Mouse (Mus musculus) heart, embryonic 12.5 days (tissue): ENCODE measurements at regions not wholly inside any gene's neighbourhood (a gene's known extent, or its start where the extent isn't known, plus 50 kb on each side); places are given as distances from the start of the nearest gene placed in this dataset.

Experiments used
- ATAC-seq: fragments of 200-750 bp; cut with Nextera tagmentation; 2 replicates; pipeline ENCODE4 v1.8.0; 2017; ENCODE audit warnings: moderate TSS enrichment, moderate library complexity; ENCODE audit not compliant: insufficient number of reproducible peaks, low FRiP score
- H3K27ac ChIP-seq: fragments of 300-500 bp; sonication (generic); 2 replicates; pipeline ENCODE4 v1.5.1; 2016; ENCODE audit warnings: mild to moderate bottlenecking, moderate library complexity; ENCODE audit not compliant: poor library complexity, severe bottlenecking
- H3K27me3 ChIP-seq: fragments of 300-500 bp; sonication (generic); replicated peaks from 2 replicates; pipeline ENCODE4 v1.6.1; 2016; ENCODE audit warnings: mild to moderate bottlenecking, moderate library complexity
- H3K36me3 ChIP-seq: fragments of 300-500 bp; sonication (generic); 2 replicates; pipeline ENCODE4 v1.6.1; 2016; ENCODE audit warnings: mild to moderate bottlenecking, moderate library complexity
- H3K4me1 ChIP-seq: fragments of 300-500 bp; sonication (generic); replicated peaks from 2 replicates; pipeline ENCODE4 v1.6.1; 2016; ENCODE audit warnings: mild to moderate bottlenecking
- H3K4me2 ChIP-seq: fragments of 300-500 bp; sonication (generic); 2 replicates; pipeline ENCODE4 v1.6.1; 2016; ENCODE audit warnings: mild to moderate bottlenecking, moderate library complexity
- H3K4me3 ChIP-seq: fragments of 300-500 bp; sonication (generic); 2 replicates; pipeline ENCODE4 v1.5.1; 2016; ENCODE audit warnings: mild to moderate bottlenecking
- H3K9ac ChIP-seq: fragments of 300-500 bp; sonication (generic); 2 replicates; pipeline ENCODE4 v1.6.1; 2016; ENCODE audit warnings: mild to moderate bottlenecking, moderate library complexity
- H3K9me3 ChIP-seq: fragments of 300-500 bp; sonication (generic); replicated peaks from 2 replicates; pipeline ENCODE4 v1.6.1; 2016; ENCODE audit warnings: mild to moderate bottlenecking, moderate library complexity
- WGBS: fragments of 180-500 bp; shearing (Covaris S2); methylation state at CpG from one replicate; pipeline ENCODE4 v1.1.7; 2016; 5-methylcytosine and 5-hydroxymethylcytosine counted together

DNA sequence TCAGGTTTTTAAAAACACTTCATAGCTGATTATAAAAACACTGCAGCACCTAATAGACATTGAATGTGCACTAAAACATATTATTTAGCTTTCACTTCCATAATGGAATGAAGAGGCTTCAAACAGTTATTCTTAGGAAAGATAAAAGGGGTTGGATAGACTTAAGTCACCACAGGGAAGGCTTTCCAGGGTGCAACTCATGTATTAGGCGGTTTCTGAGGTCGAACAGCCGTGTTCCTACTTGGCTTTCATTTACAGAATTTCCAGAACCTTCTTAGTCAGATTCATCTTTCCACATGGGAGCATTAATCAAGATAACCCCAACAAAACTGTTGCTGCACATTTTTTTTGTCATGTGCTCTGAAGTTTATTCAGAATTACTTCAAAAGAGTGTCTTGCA is 279.8 kb upstream of the Tle1 start:
- Histone ChIP-seq H3K36me3 (no peaks in the 10 kb centered on the region), H3K4me1 (no peaks in the 10 kb centered on the region), H3K27ac (no peak overlapping the region), H3K9ac (no peak overlapping the region), H3K27me3 (no peaks in the 10 kb centered on the region), H3K4me3 (no peak overlapping the region), H3K9me3 (no peaks in the 10 kb centered on the region), H3K4me2 (no peak overlapping the region)
- WGBS: 65% methylated on average over 3 of the region's 3 CpGs
- ATAC-seq: no peak

DNA sequence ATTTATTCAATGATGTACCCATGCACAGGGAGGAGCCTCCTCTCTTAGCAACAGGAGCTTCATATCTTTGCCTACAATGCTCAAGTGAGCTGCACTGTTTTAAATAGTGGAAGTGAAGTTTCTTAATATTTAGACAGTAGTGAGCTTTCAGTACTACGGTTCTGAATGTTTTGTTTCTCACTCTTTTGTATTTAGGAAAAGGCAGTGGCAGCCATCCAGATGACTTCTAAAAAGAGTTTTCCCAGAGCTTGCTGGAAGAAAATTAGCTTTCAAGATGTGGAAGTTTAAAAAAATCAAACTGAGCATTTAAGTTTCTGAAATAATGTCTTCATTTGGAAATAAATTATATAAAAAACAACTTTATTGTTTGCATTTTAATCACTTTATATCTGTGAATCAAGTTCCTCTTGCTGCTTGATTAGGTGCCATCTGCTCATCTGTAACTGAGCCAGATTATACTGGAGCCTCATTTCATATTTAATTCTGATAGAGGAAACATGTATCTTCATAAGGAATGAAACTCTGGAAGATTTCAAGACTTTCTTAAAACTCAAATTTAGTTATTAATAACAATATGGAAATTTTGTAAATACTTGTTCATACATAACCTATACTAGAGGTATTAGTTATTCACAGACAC is 268.6 kb upstream of the Tle1 start:
- WGBS: 82% methylated on average over 1 of the region's 1 CpGs
- Histone ChIP-seq H3K4me2 (no peak overlapping the region), H3K27ac (no peak overlapping the region), H3K4me3 (no peak overlapping the region), H3K27me3 (no peaks in the 10 kb centered on the region), H3K9me3 (no peaks in the 10 kb centered on the region), H3K36me3 (no peaks in the 10 kb centered on the region), H3K4me1 (no peaks in the 10 kb centered on the region), H3K9ac (no peak overlapping the region)
- no peak for ATAC-seq

DNA sequence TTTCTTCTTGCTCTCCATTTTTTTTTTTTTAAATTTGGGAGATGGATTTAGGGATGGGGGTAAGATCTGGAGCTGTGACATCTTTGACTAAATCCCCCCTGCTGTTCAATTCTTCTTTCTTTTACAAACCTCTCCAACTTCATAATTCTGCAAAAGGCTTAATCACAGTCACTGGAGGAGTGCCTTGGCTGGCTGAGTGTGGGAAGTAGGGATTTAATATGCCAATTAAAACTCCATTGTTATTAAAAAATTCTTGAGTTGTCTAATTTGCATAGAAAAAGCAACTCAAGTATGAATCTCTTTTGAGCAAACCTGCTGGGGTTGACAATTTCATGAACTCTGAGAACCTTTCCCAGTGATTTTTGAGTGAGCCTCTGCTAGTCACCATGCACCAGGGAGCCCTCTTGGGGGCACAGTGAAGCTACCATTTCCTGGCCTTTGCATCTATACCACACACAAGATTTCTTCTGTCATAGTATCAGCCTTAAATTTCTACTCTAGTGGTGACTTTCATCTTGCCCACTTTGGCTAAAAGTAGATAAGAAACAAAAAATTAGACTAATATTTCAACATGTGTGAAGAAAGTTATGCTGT is 243.6 kb upstream of the Tle1 start:
- Histone ChIP-seq H3K4me1 (no peaks in the 10 kb centered on the region), H3K27me3 (no peaks in the 10 kb centered on the region), H3K9me3 (no peaks in the 10 kb centered on the region), H3K36me3 (no peaks in the 10 kb centered on the region), H3K27ac (no peak overlapping the region), H3K9ac (no peak overlapping the region), H3K4me3 (no peak overlapping the region), H3K4me2 (no peak overlapping the region)
- no peak for ATAC-seq

DNA sequence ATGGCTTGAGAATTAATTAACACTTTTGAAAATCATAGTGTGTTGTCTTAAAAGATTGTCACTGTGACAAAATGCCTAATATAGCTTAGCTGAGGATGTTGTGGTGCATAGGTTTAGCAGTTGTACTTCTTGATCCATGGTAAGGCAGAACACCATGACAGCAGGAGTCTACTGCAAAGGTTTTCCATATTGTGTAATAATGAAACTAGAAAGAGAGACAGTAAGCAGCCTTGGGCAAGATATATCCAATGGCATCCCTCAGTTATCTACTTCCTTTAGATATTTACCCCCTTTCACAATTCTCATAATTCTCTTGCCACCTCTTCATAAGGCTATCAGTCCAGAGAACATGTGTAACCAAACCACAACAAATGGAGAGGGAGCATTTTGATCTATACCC is 236.6 kb upstream of the Tle1 start:
- Histone ChIP-seq H3K9ac (no peak overlapping the region), H3K9me3 (no peaks in the 10 kb centered on the region), H3K27me3 (no peaks in the 10 kb centered on the region), H3K4me2 (no peak overlapping the region), H3K27ac (no peak overlapping the region), H3K36me3 (no peaks in the 10 kb centered on the region), H3K4me3 (no peak overlapping the region), H3K4me1 (no peaks in the 10 kb centered on the region)
- no peak for ATAC-seq

DNA sequence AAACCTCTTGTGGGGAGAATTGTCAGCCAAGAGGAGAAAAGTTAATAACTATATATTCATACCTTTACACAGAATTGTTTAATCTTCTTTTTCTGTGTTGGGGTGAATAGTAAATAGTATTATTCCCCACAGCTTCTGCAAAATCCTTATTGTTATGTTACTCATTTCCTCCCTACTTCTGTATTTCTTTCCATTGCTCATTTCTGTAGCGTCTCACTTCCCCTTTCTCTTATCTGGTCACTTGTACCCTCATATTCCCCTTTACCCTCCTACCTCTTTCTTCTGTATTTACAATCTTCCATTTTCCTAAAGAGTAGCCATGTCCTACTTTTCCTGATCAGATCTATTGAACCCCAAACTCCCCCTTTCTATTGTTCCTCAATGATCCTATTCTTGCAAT is 224.6 kb upstream of the Tle1 start:
- Histone ChIP-seq H3K27ac (no peak overlapping the region), H3K9me3 (no peaks in the 10 kb centered on the region), H3K4me1 (no peaks in the 10 kb centered on the region), H3K4me2 (no peak overlapping the region), H3K36me3 (no peaks in the 10 kb centered on the region), H3K27me3 (no peaks in the 10 kb centered on the region), H3K4me3 (no peak overlapping the region), H3K9ac (no peak overlapping the region)
- ATAC-seq: no peak
- WGBS: 55% methylated on average over 1 of the region's 1 CpGs

DNA sequence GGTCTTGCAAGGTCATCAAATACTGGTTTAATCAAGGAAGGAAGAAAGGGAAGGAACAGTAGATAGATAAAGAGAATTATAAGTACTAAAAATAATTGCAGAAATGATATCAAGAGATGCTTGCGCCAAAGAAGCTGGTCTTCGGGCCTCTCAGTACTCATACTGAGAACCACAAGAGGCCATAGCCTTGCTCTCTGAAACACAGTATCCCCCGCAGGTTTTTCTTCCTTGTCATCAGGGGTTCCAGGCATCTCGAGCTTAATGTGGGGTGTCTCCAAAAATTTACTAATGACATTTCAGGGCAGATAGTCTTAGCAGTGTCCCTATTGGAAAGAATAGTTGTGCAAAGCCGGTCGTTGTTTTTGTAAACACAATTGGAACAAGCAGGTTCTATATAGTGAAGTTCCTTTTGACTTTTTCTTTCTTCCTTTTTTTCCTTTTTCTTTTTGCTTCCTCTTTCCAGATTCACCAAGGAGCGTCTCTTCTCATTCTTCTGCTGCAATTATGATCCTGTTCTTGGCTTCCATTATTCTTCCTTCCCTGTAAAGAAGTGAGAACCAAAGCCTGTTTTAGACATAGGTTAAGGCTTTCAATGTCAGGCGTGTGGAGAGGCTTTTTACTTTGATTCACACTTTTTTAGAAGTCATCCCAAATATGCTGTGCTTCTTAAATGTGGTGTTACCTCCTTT is 211.5 kb upstream of the Tle1 start:
- ATAC-seq: no peak
- no peak overlapping the region for H3K27ac ChIP-seq
- H3K4me3 ChIP-seq: no peak overlapping the region
- no peak overlapping the region for H3K4me2 ChIP-seq
- no peaks in the 10 kb centered on the region for H3K4me1 ChIP-seq
- 84% methylated on average over 8 of the region's 8 CpGs for WGBS
- H3K36me3 ChIP-seq: no peaks in the 10 kb centered on the region
- no peak overlapping the region for H3K9ac ChIP-seq
- H3K9me3 ChIP-seq: no peaks in the 10 kb centered on the region
- H3K27me3 ChIP-seq: no peaks in the 10 kb centered on the region

DNA sequence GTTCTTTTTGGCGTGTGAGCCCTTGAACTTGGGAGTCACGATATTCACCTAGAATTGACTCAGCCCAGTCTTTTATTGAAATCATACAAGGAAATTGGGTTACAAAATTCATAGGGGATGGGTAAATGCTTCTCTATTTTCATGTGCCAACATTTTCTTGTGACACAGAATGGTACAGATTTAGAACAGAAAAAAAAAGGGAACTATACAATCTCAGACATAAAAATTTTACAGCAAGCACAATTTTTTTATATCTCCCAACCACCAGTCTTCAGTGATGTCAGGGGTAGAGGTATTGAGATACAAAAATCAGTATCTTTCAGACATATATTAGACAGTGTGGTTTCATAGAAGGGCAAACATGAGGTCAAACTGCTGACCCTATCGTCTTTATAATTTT is 210.6 kb upstream of the Tle1 start:
- Histone ChIP-seq H3K4me2 (no peak overlapping the region), H3K27me3 (no peaks in the 10 kb centered on the region), H3K4me3 (no peak overlapping the region), H3K27ac (no peak overlapping the region), H3K9me3 (no peaks in the 10 kb centered on the region), H3K4me1 (no peaks in the 10 kb centered on the region), H3K9ac (no peak overlapping the region), H3K36me3 (no peaks in the 10 kb centered on the region)
- no peak for ATAC-seq
- WGBS: 88% methylated on average over 3 of the region's 3 CpGs

DNA sequence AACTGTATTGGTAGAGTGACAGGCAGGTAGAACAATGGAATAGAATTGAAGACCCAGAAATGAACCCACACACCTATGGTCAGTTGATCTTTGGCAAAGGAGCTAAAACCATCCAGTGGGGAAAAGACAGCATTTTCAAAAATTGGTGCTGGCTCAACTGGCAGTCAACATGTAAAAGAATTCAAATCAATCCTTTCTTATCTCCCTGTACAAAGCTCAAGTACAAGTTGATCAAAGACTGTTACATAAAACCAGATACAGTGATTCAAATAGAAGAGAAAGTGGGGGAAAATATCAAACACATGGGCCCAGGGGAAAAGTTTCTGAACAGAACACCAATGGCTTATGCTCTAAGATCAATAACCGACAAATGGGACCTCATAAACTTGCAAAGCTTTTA is 200.0 kb upstream of the Tle1 start:
- Histone ChIP-seq H3K9ac (no peak overlapping the region), H3K27me3 (no peaks in the 10 kb centered on the region), H3K9me3 (0 out of 2 replicates have a peak, but pooled peaks cover 2% of the 10 kb centered on the region), H3K36me3 (no peaks in the 10 kb centered on the region), H3K27ac (no peak overlapping the region), H3K4me1 (no peaks in the 10 kb centered on the region), H3K4me2 (no peak overlapping the region), H3K4me3 (no peak overlapping the region)
- 59% methylated on average over 1 of the region's 1 CpGs for WGBS
- ATAC-seq: no peak

DNA sequence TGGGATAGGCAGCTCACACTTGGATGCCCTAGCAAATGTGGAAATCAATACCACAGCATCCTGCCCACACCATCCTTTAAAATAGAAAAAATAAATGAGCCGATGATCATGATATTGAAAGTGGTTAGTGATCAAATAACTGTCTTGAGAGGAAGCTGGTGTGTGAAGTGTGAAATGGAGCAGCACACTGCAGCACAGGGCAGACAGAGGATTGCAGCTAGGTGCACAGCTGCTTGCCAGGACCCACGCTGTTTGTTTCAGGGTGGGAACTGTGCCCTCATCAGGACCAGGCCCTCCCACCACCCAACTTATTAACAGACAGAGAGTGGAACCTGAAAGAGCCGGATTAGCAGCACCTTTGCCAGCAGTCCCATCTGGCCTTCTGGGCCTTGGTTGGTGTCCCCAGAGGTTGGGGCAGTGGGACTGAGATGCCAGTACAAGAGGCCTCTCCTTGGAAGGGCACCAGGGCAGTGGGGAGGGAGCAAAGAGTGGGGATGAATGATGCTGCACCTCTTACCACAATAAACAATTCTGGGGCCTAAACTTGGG is 191.2 kb upstream of the Tle1 start:
- no peak overlapping the region for H3K4me2 ChIP-seq
- H3K27me3 ChIP-seq: no peaks in the 10 kb centered on the region
- no peak overlapping the region for H3K4me3 ChIP-seq
- no peak for ATAC-seq
- H3K4me1 ChIP-seq: no peaks in the 10 kb centered on the region
- H3K9ac ChIP-seq: no peak overlapping the region
- H3K9me3 ChIP-seq: 0 out of 2 replicates have a peak, but pooled peaks cover 2% of the 10 kb centered on the region
- no peak overlapping the region for H3K27ac ChIP-seq
- no peaks in the 10 kb centered on the region for H3K36me3 ChIP-seq
- WGBS: 71% methylated on average over 3 of the region's 3 CpGs

DNA sequence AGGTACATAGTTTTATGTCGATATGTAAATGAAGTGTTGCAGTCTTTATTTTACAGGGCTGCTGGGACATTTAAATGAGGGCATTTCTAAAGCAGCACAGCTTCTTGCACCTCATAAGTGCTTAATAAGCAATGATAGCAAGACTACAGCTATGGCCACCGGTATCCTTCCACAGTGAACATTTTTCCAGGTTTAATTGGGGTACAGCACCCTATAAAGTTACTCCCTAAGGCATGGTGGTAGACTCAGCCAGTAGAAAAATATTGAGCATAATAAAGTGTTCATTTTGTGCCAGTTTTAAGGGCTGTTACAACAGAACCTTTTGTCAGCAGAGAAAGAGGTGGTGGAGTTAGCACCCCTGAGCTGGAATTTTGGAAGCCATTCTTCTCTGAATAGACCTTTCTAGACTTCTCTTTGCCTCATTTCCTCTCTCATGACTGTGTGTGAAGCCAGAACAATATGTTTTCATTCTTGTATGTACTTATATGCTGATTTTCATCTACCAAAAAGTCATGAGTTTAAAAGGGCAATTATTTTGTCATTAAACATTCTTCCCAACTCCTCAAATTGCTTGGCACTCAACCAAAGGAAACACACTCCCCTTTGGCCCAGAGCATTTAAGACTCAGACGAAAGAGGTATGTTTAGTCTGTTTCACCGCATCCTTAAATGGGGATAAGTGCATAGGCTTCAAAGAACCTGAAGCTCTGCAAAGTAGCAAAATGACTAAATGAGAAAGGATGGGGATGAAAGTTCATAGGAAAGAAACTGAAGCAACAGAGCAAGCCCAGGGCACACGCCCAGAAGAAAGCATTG is 189.3 kb upstream of the Tle1 start:
- Histone ChIP-seq H3K4me1 (no peaks in the 10 kb centered on the region), H3K4me2 (no peak overlapping the region), H3K27me3 (no peaks in the 10 kb centered on the region), H3K9me3 (no peaks in the 10 kb centered on the region), H3K27ac (no peak overlapping the region), H3K4me3 (no peak overlapping the region), H3K36me3 (no peaks in the 10 kb centered on the region), H3K9ac (no peak overlapping the region)
- WGBS: 69% methylated on average over 5 of the region's 5 CpGs
- ATAC-seq: no peak

DNA sequence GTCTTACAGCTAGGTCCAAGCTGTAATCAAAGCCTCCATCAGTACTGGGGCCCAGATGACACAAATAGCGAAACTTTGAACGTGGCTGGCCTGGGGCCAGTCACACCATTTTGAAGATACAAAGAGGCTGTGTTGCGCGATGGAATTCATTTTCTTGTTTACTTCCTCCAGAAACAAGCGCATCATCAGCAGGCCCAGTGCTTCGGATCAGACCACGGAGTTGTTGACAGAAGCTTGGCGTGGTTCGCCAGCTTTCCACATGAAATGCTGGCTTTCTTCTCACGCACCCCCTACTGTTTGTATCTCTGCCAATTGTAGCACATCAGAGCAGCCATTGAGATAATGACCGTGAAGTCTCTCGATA is 184.2 kb upstream of the Tle1 start:
- Histone ChIP-seq H3K9ac (no peak overlapping the region), H3K27me3 (no peaks in the 10 kb centered on the region), H3K4me1 (no peaks in the 10 kb centered on the region), H3K36me3 (no peaks in the 10 kb centered on the region), H3K9me3 (no peaks in the 10 kb centered on the region), H3K4me3 (no peak overlapping the region), H3K4me2 (no peak overlapping the region), H3K27ac (no peak overlapping the region)
- 48% methylated on average over 12 of the region's 12 CpGs for WGBS
- ATAC-seq: peak; percentile 18; the same call in 1 of the 2 replicates
